Mouse (Mus musculus) liver, embryonic 11.5 days (tissue): ENCODE measurements around the gene Wwc1. TPM values are rescaled to one million over a fixed set of nuclear protein-coding genes. Genes with fewer than 3 reads are reported as not detected.

Source experiments
- ATAC-seq: fragments of 200-750 bp; cut with Nextera tagmentation; replicated peaks from 2 replicates; pipeline ENCODE4 v1.8.0; 2017; ENCODE audit warnings: moderate number of reproducible peaks, mild to moderate bottlenecking, moderate TSS enrichment, moderate library complexity; ENCODE audit not compliant: low FRiP score
- DNase-seq: peaks from one replicate; pipeline ENCODE4 v3.0.0-alpha.2; 2017; ENCODE audit warnings: low spot score
- H3K27ac ChIP-seq: fragments of 300-500 bp; sonication (generic); 2 replicates; pipeline ENCODE4 v1.5.1; 2014; ENCODE audit warnings: mild to moderate bottlenecking, low read depth, low read length, control low read depth
- H3K27me3 ChIP-seq: fragments of 300-500 bp; sonication (generic); replicated peaks from 2 replicates; pipeline ENCODE4 v1.6.1; 2014; ENCODE audit warnings: low read length, mixed read lengths; ENCODE audit not compliant: control insufficient read depth, insufficient read depth
- H3K36me3 ChIP-seq: fragments of 300-500 bp; sonication (generic); 2 replicates; pipeline ENCODE4 v1.6.1; 2014; ENCODE audit warnings: mild to moderate bottlenecking, low read length, moderate library complexity, mixed read lengths; ENCODE audit not compliant: control insufficient read depth, insufficient read depth
- H3K4me1 ChIP-seq: fragments of 300-500 bp; sonication (generic); replicated peaks from 2 replicates; pipeline ENCODE4 v1.6.1; 2014; ENCODE audit warnings: low read length, mixed read lengths; ENCODE audit not compliant: control insufficient read depth, insufficient read depth
- H3K4me2 ChIP-seq: fragments of 300-500 bp; sonication (generic); 2 replicates; pipeline ENCODE4 v1.6.1; 2014; ENCODE audit warnings: mild to moderate bottlenecking, control low read depth, moderate library complexity
- H3K4me3 ChIP-seq: fragments of 300-500 bp; sonication (generic); 2 replicates; pipeline ENCODE4 v1.5.1; 2014; ENCODE audit warnings: low read depth, low read length, control low read depth
- H3K9ac ChIP-seq: fragments of 300-500 bp; sonication (generic); 2 replicates; pipeline ENCODE4 v1.6.1; 2014; ENCODE audit warnings: low read depth, low read length, control low read depth
- H3K9me3 ChIP-seq: fragments of 300-500 bp; sonication (generic); 2 replicates; pipeline ENCODE4 v1.6.1; 2016; ENCODE audit warnings: low read length, inconsistent platforms, mixed read lengths; ENCODE audit not compliant: control insufficient read depth
- WGBS: fragments of 180-500 bp; shearing (Covaris S2); extraction: QIAGEN DNeasy Blood & Tissue Kit; methylation state at CpG from one replicate; pipeline ENCODE4 v1.1.7; 2014; 5-methylcytosine and 5-hydroxymethylcytosine counted together
- polyA plus RNA-seq: library from polyadenylated mRNA; unstranded; fragments of >200 nt; fragmentation: Nextera tagmentation; extraction: Ambion mirVana; gene quantifications from 2 replicates; pipeline ENCODE4 v1.2.1, GENCODE M21; 2014

Gene Wwc1
- polyA plus RNA-seq, 1 experiment from 2014 or later = 4.1 TPM

DNA sequence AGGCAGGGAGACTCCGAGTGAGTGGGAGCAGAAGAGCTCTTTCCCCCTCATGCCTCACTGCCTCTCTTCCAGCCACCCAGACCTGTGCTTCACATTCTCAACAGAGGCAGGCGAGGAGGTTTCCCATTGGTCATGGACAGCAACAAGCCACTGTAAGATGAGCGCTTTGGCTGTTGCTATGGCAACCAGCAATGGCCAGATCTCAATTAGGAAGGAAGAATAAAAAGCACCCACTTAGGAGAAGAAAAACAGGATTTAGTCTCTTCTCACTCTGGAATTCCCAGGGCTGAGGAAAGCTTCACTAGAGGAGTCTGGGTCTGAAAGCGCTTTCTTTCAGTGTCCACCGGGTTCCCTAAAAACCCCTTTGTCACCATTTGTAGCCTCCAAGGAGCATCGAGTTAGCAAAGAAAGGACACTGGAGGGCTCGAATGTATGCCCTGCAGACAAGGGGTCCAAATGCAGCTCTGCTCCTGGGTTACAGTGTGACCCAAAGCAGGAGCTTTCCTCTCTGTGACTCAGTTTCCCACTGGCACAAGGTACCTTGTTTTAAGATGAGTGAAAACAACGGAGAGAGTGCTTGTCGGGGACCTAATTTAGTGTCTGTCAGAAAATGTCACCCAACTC is 115.2 kb downstream of the Wwc1 start:
- Histone ChIP-seq H3K4me3 (no peak overlapping the region), H3K4me2 (no peak overlapping the region), H3K36me3 (no peaks in the 10 kb centered on the region), H3K4me1 (no peaks in the 10 kb centered on the region), H3K27me3 (no peaks in the 10 kb centered on the region), H3K9me3 (no peaks in the 10 kb centered on the region), H3K9ac (no peak overlapping the region), H3K27ac (no peak overlapping the region)
- ATAC-seq = no peak
- 49% methylated on average over 9 of the region's 9 CpGs for WGBS
- no peak for DNase-seq

DNA sequence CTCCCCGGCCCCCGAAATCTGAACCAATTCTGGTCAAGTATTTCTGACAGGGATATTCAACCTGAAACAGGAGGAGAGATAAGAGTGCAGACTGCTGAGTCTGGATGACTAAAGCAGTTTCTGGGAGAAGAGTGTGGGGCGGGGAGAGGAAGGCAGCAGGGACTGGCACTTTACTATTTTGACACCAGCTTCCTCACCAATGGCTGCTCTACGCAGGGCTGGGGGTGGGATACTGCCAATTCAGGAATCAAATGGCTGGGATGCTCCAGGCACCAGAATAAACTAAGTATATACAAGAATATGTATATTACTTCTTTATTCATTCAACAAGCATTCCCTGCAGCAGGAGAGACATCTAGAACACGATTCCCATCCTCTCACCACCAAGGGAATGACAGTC is 116.7 kb downstream of the Wwc1 start:
- Histone ChIP-seq H3K27me3 (no peaks in the 10 kb centered on the region), H3K9me3 (no peaks in the 10 kb centered on the region), H3K4me3 (no peak overlapping the region), H3K4me1 (no peaks in the 10 kb centered on the region), H3K9ac (no peak overlapping the region), H3K4me2 (no peak overlapping the region), H3K36me3 (no peaks in the 10 kb centered on the region), H3K27ac (no peak overlapping the region)
- ATAC-seq (no peak), DNase-seq (no peak)
- 74% methylated on average over 5 of the region's 5 CpGs for WGBS

DNA sequence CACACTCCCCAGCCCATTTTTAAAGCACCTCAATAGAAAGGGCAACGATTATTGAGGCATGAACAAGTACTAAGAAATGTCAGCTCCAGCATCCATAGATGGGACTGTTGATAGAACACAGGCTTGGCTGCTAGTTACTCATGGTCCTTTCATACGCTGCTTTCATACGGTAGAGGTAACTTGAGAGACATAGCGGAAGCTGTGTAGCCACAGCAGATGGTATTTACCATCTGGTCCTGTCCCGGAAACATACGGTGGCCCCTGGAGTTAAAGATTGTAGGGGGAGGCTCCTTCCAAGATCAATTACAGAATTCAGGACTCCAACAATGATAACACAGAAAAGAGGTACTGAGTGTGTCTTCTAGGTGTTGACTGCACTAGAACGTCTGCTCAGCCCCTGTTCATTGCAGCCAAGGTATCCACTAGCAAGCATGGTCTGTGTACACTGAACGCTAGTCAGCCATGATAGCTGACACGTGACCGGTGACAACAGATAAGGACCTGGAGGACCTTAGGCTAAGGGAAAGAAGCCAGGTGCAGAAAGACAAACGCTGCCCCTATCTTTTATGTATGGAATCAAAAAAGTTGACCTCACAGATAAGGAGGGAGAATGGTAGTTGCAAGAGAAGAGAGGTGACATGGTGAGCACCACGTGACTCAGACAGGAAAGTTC is 122.8 kb downstream of the Wwc1 start:
- H3K9ac ChIP-seq = no peak overlapping the region
- WGBS = 79% methylated on average over 12 of the region's 12 CpGs
- H3K9me3 ChIP-seq = no peaks in the 10 kb centered on the region
- no peak overlapping the region for H3K4me2 ChIP-seq
- ATAC-seq = no peak
- H3K27me3 ChIP-seq = no peaks in the 10 kb centered on the region
- no peaks in the 10 kb centered on the region for H3K4me1 ChIP-seq
- H3K4me3 ChIP-seq = no peak overlapping the region
- no peak overlapping the region for H3K27ac ChIP-seq
- no peaks in the 10 kb centered on the region for H3K36me3 ChIP-seq
- no peak for DNase-seq

DNA sequence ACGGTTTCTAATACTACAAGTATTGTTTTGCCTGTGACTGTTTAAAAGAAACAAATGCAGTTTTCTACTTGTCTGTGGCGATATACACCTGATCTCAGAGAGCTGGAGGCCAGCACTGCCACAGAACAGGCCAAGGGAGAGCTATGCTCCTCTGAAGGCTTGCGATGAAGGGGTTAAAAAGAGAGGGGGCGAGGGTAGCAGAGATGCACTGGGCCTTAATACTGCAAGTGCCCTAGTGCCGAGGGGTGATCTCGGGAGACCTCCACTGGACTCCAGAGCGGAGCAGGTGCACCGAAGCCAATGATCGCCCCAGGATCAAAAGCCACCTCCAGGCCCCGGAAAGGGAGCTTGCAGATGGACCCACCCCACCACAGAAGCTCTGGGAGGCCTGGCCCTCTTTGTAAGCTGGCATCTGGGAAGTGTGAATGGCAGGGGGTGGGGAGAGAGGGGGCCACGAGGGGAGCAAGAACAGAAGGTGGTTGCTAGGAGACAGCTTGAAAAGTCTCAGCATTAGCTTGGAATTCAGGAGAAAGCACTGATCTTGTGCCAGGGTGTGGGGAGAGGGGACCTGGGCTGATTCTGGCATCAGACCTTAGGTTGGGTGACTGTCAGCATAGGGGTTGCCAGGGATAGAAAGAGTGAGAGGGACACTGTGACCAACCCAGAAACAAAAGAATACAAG is 123.8 kb downstream of the Wwc1 start:
- no peak overlapping the region for H3K4me2 ChIP-seq
- no peak for ATAC-seq
- H3K9ac ChIP-seq = no peak overlapping the region
- no peak overlapping the region for H3K4me3 ChIP-seq
- H3K27ac ChIP-seq = no peak overlapping the region
- no peaks in the 10 kb centered on the region for H3K36me3 ChIP-seq
- 73% methylated on average over 11 of the region's 11 CpGs for WGBS
- H3K9me3 ChIP-seq = no peaks in the 10 kb centered on the region
- no peaks in the 10 kb centered on the region for H3K4me1 ChIP-seq
- no peaks in the 10 kb centered on the region for H3K27me3 ChIP-seq
- no peak for DNase-seq

DNA sequence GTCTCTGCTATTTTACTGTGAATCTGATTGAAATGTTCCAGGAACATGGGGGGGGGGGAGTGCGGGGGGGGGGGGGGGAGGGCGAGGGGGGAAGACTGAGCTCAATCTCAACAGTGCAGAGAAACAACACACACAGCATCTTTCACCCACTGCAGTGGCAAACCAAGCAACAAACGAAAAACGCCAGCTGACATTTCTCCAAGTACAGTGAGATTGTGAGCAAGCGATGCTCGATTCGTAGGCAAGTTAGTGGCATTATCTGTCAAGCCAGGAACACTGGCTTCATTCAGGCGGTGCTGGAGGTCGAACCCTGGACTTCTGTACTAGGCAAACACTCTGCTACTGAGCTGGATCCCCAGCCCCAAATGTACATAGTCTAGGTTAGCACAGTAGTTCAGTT is 124.8 kb downstream of the Wwc1 start:
- Histone ChIP-seq H3K4me2 (no peak overlapping the region), H3K36me3 (no peaks in the 10 kb centered on the region), H3K27me3 (no peaks in the 10 kb centered on the region), H3K27ac (no peak overlapping the region), H3K4me3 (no peak overlapping the region), H3K9me3 (no peaks in the 10 kb centered on the region), H3K9ac (no peak overlapping the region), H3K4me1 (no peaks in the 10 kb centered on the region)
- DNase-seq (no peak), ATAC-seq (no peak)
- 80% methylated on average over 7 of the region's 9 CpGs for WGBS

DNA sequence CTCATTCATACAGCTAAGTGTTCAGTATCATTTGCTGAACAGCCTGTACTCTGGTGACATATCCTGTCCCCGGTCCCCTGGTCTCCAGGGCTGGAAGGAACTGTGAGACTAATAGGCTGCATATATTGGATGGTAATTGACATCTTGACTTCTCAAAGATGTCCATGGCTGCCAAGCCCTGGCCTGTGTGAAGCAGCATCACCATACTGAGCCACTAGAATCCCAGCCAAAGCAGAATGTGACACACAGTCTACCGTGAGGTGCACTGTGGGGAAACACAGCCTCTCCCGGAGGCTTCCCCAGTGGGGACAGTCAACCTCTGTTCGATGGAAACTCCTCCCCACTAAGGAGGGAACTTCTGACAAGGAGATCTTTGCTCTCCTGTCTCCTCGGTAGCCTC is 125.4 kb downstream of the Wwc1 start:
- DNase-seq (no peak), ATAC-seq (no peak)
- Histone ChIP-seq H3K9me3 (no peaks in the 10 kb centered on the region), H3K27ac (no peak overlapping the region), H3K4me2 (no peak overlapping the region), H3K27me3 (no peaks in the 10 kb centered on the region), H3K4me1 (no peaks in the 10 kb centered on the region), H3K36me3 (no peaks in the 10 kb centered on the region), H3K9ac (no peak overlapping the region), H3K4me3 (no peak overlapping the region)
- WGBS = 79% methylated on average over 5 of the region's 5 CpGs

DNA sequence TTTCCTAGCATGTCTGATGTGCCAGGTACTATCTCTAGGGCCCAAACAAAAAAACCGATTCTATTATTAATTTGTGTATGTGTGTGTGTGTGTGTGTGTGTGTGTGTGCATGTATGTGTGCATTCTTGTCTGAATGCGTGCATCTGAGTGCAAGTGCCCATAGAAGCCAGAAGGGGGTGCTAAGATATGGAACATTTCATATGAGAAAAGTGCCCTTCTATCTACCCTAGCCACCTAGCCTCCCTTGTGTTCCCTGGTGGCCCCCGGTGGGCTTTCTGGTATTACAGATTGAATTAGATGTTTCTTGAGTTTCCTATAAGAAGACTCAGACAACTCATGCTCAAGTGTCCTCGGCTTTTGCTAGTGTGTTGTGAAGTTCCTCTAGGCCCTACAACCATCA is 126.7 kb downstream of the Wwc1 start:
- H3K4me1 ChIP-seq = no peaks in the 10 kb centered on the region
- no peak for DNase-seq

DNA sequence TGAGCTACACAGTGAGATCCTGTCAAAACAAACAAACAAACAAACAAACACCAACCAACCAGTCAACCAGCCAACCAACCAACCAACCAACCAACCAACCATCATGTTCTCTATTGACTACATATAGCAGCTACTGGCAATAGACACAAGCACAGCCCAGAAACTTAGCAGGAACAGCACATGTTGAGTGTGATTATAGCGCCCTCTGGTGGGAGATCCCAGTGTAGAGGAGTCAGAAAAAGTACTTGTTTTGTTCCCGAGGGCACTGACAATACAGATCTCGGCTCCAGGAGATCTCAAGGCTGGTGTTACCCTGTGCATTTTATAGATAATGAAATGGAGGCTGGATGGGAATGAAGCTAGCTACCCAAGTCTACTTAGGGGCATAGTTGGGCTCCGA is 127.6 kb downstream of the Wwc1 start:
- Histone ChIP-seq H3K4me2 (no peak overlapping the region), H3K4me1 (no peaks in the 10 kb centered on the region), H3K27ac (no peak overlapping the region), H3K9ac (no peak overlapping the region), H3K9me3 (no peaks in the 10 kb centered on the region), H3K4me3 (no peak overlapping the region), H3K36me3 (no peaks in the 10 kb centered on the region), H3K27me3 (no peaks in the 10 kb centered on the region)
- no peak for ATAC-seq
- WGBS = 52% methylated on average over 4 of the region's 4 CpGs
- DNase-seq = no peak

More for the DNA sequence above, 126.7 kb downstream of the Wwc1 start:
- WGBS = 94% methylated on average over 4 of the region's 4 CpGs
- H3K9me3 ChIP-seq = no peaks in the 10 kb centered on the region
- no peak for ATAC-seq
- H3K27me3 ChIP-seq = no peaks in the 10 kb centered on the region
- no peaks in the 10 kb centered on the region for H3K36me3 ChIP-seq
- H3K4me2 ChIP-seq = no peak overlapping the region
- H3K4me3 ChIP-seq = no peak overlapping the region
- no peak overlapping the region for H3K9ac ChIP-seq
- no peak overlapping the region for H3K27ac ChIP-seq

DNA sequence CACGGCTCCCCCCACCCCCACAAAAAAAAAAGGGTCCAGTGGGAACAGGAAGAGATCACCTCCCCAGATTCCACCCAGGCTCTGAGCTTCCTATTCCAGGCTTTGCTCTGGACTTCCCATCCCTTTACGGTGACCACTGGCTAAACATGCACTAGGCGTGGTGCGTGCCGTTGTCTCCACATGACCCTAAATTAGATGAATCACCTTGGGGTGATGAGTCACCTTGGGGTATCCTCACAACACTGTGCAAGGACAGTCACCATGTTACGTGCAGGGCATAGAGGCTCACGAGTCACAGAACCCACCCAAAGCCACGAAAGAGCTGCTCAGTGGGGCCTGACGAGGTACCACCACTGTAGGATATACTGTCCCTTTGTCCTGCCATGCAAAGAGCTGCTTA is 136.0 kb downstream of the Wwc1 start:
- H3K4me1 ChIP-seq = no peaks in the 10 kb centered on the region
- no peak overlapping the region for H3K4me2 ChIP-seq
- no peaks in the 10 kb centered on the region for H3K36me3 ChIP-seq
- H3K9me3 ChIP-seq = no peaks in the 10 kb centered on the region
- no peak overlapping the region for H3K4me3 ChIP-seq
- DNase-seq (no peak), ATAC-seq (no peak)
- H3K27ac ChIP-seq = no peak overlapping the region
- 83% methylated on average over 9 of the region's 9 CpGs for WGBS
- H3K27me3 ChIP-seq = no peaks in the 10 kb centered on the region
- no peak overlapping the region for H3K9ac ChIP-seq
